Mouse (Mus musculus) bone marrow macrophage, adult 2 months (primary cell): ENCODE measurements around the gene Samd4b. TPM values are rescaled to one million over a fixed set of nuclear protein-coding genes. Genes with fewer than 3 reads are reported as not detected.
"Not testable (repeated sequence)": the region's sequence is repeated elsewhere in the genome, so short reads cannot be mapped to it uniquely, and the experiment has no call there.

Source experiments
- H3K27ac ChIP-seq: 2 replicates; pipeline ENCODE4 v1.5.1; 2012; ENCODE audit warnings: low read depth, low read length; ENCODE audit not compliant: insufficient read depth
- H3K4me1 ChIP-seq: 2 replicates; pipeline ENCODE4 v1.6.1; 2012; ENCODE audit warnings: low read length; ENCODE audit not compliant: control insufficient read depth, insufficient read depth
- H3K4me3 ChIP-seq: 2 replicates; pipeline ENCODE4 v1.5.1; 2012; ENCODE audit warnings: mild to moderate bottlenecking, low read length, moderate library complexity; ENCODE audit not compliant: insufficient read depth
- CTCF ChIP-seq: IDR thresholded peaks from 2 replicates; pipeline ENCODE4 v1.5.1; 2012; ENCODE audit warnings: low read depth, mild to moderate bottlenecking, low read length, moderate library complexity
- POLR2A ChIP-seq: IDR thresholded peaks from 2 replicates; pipeline ENCODE4 v1.6.1; 2012; ENCODE audit warnings: mild to moderate bottlenecking, low read depth, low read length, borderline replicate concordance
- polyA plus RNA-seq: library from polyadenylated mRNA; stranded (reverse); fragments of >200 nt; gene quantifications from 2 replicates; pipeline ENCODE4 v1.2.4, GENCODE M21; 2012; ENCODE audit not compliant: missing spikeins, insufficient read depth, insufficient read length

The Samd4b gene
- polyA plus RNA-seq, 1 experiment = 47.4 TPM

DNA sequence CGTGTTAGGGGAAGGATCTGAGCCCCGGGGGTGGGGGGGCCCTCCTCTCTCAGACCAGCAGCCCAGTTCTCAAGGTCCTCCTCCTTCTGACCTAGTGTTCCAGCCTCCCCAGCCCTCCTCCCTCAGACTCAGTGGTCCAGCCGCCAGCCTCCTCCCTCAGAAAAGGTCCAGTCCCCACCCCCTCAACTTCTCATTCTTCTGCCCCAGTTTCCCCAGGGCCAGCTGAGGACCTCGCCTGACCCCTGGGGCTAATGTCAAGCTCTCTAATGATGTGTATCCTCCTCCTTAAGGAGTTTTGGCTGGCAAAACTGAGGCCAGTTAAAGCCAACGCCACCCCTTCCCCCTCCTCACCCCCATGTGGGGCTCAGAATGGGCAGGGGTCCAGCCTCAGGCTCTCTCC lies 50.8 kb downstream of the Samd4b start, which contains the start of gene Nccrp1:
Gene Nccrp1 (minus strand): TSS at position 101 of the 400 bp plus-strand sequence.
- H3K27ac ChIP-seq = no peak within 1 kb of the TSS
- H3K4me3 ChIP-seq = peak within 1 kb of the TSS; percentile 19; the same call in 1 of the 2 replicates
- TF ChIP-seq POLR2A = no peak
- no peak for TF ChIP-seq CTCF
- peaks cover 8% of the 10 kb centered on the region for H3K4me1 ChIP-seq

DNA sequence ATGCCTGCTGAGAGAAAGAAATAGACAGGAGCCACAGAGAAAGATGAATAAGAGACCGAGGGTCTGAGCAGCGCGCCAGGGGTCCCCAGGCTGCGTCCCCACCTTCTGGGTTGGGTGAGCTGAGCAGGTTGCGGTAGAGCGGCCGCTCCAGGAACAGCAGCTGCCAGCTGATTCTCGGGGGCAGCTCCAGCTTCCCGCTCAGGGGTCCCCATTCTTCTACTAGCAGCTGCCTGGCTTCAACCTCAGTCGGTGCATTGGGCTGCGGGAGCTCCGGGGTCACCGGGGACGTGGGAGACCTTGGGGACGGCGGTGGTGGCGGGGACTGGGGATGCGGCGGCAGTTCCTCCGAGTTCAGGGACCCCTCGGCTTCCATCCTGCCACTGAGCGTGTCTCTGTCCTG lies 51.3 kb downstream of the Samd4b start:
- no peak overlapping the region for H3K27ac ChIP-seq
- peaks cover 8% of the 10 kb centered on the region for H3K4me1 ChIP-seq
- peak overlapping the region; percentile 19; the same call in 1 of the 2 replicates for H3K4me3 ChIP-seq
- TF ChIP-seq CTCF = no peak
- TF ChIP-seq POLR2A = no peak

DNA sequence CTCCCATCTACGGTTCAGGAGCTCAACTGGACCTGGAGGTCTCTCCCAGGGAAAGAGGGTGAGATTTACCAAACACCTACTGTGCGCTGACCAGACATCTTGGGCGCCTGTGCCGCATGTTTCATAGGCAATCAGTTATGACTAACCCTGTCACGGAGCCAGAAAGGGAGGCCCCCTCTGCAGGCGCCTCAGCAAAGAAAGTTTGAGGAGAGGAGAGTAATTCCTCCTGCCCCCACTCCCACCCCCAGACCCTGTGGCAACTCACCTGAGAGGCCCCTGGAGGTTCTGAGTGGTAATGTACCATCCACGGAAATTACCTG lies 52.1 kb downstream of the Samd4b start:
- Histone ChIP-seq H3K4me3 (no peak overlapping the region), H3K27ac (no peak overlapping the region), H3K4me1 (peaks cover 8% of the 10 kb centered on the region)
- TF ChIP-seq POLR2A (no peak), CTCF (no peak)

DNA sequence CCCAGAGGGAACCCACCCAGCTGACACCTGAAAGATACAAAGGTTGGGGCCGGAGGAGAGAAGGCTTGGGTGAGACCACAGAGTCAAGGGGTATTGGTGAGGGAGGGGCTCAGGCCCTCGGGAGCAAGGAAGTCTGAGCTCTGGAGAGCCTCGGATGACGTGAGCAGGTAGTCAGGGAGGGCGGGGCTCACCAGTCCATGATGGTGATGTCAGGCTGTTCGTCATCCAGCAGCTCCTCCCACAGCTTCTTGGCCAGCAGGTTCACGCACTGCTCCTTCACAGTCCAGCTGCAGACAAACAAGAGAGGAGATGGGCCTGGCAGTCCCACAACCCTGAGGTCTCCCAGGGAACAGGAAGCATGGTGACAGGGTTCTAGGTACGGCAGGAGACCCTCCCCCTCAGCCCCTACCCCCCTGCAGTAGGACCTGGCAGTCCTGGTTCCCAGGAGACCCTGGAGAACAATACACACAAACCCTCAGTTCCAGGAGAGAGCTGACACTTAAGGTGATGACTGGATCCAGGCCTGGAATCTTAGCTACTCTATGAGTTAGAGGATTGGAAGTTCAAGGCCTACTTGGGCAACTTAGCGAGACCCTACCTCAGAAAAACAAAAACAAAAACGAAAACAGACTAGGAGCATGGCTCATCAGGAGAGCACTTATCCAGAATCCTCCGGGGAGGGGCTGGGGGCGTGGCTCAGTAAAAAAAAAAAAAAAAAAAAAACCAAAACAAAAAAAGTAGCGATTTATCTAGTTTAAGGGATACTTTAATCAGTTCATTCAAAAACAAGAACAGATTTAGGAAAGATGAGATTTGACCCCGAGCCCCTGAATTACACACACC lies 52.7 kb downstream of the Samd4b start:
- no peak overlapping the region for H3K4me3 ChIP-seq
- H3K27ac ChIP-seq = no peak overlapping the region
- peaks cover 8% of the 10 kb centered on the region for H3K4me1 ChIP-seq
- TF ChIP-seq POLR2A (no peak), CTCF (no peak)

DNA sequence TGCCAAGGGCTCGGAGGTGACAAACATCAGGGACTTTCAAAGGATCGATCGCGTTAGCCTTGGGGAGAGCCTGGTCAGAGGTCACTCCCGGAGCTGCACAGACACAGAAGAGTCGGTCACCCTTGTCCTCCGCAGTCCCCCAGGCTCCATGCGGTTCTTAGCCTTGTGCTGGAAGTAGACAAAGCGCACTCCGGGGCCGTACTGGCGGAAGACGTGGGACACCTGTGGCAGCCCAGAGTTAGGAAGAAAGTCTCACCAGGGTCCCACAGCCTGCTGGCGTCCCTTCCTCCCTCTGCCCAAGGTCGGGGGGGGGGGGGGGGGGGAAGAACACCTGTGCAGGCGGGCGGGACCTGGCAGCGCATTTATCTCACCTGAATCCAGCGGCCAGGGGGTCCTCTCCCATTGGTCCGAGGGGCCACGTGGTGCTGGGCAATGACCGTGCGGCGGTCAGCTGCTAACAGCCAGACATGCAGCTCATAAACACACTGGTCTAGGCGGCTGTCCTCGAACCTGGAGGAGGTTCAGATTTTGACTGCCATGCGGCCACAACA lies 53.8 kb downstream of the Samd4b start:
- Histone ChIP-seq H3K4me3 (no peak overlapping the region), H3K4me1 (peaks cover 8% of the 10 kb centered on the region), H3K27ac (no peak overlapping the region)
- TF ChIP-seq POLR2A (no peak), CTCF (no peak)

DNA sequence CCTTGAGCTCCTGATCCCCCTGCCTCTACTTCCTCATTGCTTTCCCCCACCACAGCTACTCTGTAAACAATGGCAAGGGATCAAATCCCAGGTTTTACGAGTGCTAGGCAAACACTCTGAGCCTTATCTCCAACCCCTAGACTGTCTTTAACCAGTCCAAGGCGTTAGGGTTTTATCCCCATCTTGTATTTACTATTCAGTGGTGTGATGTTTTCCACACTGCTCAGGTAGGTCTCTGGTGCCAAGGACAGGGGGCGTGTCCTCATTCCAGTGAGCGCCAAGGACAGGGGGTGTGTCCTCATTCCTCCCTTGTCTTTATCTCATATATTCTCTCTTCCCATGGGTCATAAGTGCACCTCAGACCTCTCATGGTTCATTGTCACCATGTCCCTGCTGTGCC lies 57.4 kb downstream of the Samd4b start, which contains the start of gene Sycn:
Gene Sycn (plus strand): TSS at position 360 of the 400 bp plus-strand sequence.
- TF ChIP-seq CTCF (no peak), POLR2A (no peak)
- H3K27ac ChIP-seq = no peak within 1 kb of the TSS
- H3K4me1 ChIP-seq = no peaks in the 10 kb centered on the region
- no peak within 1 kb of the TSS for H3K4me3 ChIP-seq

DNA sequence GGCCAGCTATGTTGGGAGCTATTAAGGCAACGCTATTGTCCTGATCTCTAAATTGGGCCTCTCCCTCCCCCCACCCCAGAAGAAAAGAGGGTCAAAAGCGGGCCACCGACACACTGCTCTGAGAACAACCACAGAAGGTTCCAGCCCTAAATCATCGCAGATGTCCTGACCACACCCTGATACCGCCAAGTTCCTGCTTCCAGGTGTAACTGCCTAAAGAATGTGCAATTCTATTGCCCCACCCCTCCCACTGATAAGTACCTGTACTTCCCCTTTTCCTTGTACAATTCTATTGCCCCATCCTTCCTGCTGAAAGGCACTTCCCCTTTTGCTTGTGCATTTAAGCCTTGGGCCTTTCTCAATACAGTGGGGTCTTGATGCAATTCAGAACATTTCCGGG lies 59.1 kb downstream of the Samd4b start:
- H3K4me3 ChIP-seq, H3K27ac ChIP-seq, H3K4me1 ChIP-seq: not testable (repeated sequence)

DNA sequence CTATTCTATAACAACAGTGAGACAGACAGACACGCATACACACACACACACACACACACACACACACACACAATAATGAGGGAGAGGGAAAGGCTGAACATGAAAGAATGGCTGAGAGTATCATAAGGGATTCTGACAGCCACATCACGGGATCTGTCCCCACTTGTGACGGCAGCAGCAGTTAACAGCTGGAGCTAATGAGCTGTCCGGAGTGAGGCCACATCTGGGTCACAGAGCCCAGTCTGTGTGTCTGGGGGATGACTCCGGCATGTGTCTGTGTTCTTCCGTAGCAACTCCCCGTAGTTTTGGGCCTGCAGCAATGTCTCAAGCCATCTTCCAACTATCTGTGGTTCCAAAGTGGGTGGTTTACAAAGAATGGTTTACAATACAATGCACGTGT lies 65.9 kb downstream of the Samd4b start:
- no peak overlapping the region for H3K27ac ChIP-seq
- no peak overlapping the region for H3K4me3 ChIP-seq
- TF ChIP-seq CTCF (no peak), POLR2A (no peak)

DNA sequence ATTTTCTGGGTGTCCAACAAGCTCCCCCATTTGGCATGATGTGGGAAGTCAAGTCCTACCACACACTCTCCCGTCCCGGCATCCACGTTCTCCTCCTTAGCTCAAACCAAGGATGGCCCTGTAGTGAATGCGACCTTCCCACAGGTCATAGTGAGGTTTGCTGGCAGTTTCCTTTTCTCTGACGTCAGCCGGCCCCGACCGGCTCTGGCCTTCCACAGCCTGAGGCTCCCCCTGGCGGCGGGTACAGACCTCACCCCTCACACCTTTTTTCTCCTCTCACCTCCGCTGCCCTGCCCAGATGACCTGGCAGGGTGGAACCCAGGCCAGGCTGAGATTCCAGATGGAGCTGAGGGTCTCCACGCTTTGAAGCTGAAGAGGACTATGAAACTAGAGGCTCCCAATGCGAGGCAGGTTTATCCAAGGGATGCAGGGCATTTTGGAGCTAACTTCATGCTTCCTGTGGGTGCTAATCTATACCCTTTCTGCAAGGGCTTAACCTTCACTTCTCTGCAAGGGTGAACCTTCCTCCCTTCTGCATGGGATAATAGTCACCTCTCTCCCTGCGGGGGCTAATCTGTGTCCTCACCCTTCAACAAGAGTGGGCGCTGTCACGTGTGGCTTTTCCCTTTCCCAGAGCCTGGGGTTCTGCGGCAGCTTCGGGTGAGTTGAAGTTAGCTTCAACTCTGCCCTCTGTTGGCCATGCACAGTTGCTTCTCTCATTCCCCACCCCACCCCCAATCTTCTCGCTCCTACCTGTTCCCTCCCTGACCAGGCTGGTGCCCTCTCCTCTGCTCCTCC lies 69.8 kb downstream of the Samd4b start:
- Histone ChIP-seq H3K4me3 (no peak overlapping the region), H3K27ac (no peak overlapping the region), H3K4me1 (no peaks in the 10 kb centered on the region)
- TF ChIP-seq CTCF (peak; percentile 82), POLR2A (no peak)

More for the DNA sequence above, 65.9 kb downstream of the Samd4b start:
- no peaks in the 10 kb centered on the region for H3K4me1 ChIP-seq

DNA sequence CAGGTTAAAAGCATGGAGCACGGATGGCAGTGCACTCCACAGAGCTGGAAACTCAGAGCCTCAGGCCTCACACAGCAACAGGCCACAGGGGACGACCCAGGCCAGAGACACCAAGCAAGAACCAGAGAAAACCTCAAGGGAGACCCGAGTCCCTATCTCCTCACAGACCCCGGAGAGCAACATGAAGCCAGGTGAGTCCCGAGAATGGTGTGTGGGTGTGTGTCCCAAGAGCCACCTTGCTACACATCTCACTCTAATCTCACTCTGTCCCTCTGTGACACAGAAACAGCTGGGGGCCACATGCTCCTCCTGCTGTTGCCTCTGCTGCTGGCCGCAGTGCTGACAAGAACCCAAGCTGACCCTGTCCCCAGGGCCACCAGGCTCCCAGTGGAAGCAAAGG lies 75.4 kb downstream of the Samd4b start, which contains the start of gene Ifnl3:
Gene Ifnl3 (plus strand): TSS at position 301 of the 400 bp plus-strand sequence.
- not testable (repeated sequence) for H3K4me3 ChIP-seq, H3K27ac ChIP-seq, H3K4me1 ChIP-seq
